18 mouse cellular contexts compared by ENCODE assay signal in genomic region chr8:128476206-128476605, GRCm38 (mm10).
A peak's percentile ranks its signal among the peaks of the same experiment; 100 is the strongest.
DNase-seq lines count a peak whose midpoint lies in the region; ATAC-seq and TF ChIP-seq lines count a peak whose summit lies in the region.
"Had no signal": no experiment of that assay in that cellular context is flagged by ENCODE, and none has a peak within 500 bp of the region (broad histone marks: within the 10 kb centered on the region; RNA-seq: fewer than 3 reads in every experiment).

No protein-coding gene starts in this region.

- no peaks in the 10 kb centered on the region for H3K9me3 ChIP-seq in neural tube, embryonic 15.5 days (replicated peaks)
- H3K9me3 ChIP-seq: limb, embryonic 10.5 days had no signal

- no peak overlapping the region for H3K4me3 ChIP-seq in cerebellum, adult 2 months (replicated peaks; ENCODE audit: insufficient read depth, low read depth, low read length)
- no peak overlapping the region for H3K4me3 ChIP-seq in layer of hippocampus, adult 2 months
- no peak overlapping the region for H3K4me3 ChIP-seq in neural tube, embryonic 15.5 days (replicated peaks)
- H3K4me3 ChIP-seq: limb, embryonic 10.5 days had no signal

- no peak for ATAC-seq in neural tube, embryonic 15.5 days (ENCODE audit: low FRiP score)
- ATAC-seq: activated CD4-positive, CD25-positive, alpha-beta regulatory T cell, adult 4 months; inflammation-experienced regulatory T-cells, adult 6 months; lung, postnatal 0 days had no signal

- H3K9ac ChIP-seq in neural tube, embryonic 15.5 days (replicated peaks), result no peak overlapping the region
- H3K9ac ChIP-seq: liver, embryonic 14.5 days had no signal

- DNase-seq in cerebellum, postnatal 10 days, result peak; percentile 53 to 66
- no peak for DNase-seq in cerebellum, adult 2 months
- DNase-seq in layer of hippocampus, adult 2 months (ENCODE audit: low spot score in 2 of 2), result peak in 1 of 2 experiments; percentile 46
- DNase-seq in layer of hippocampus, adult 9-11 months, result no peak
- no peak for DNase-seq in neural tube, embryonic 10.5 days (ENCODE audit: extremely low spot score, low spot score)
- DNase-seq in brain, embryonic 14.5 days (ENCODE audit: low read depth), result peak; percentile 60
- DNase-seq in frontal cortex, postnatal 36 days (ENCODE audit: low spot score in 2 of 2), result no peak
- DNase-seq: cerebellum, adult 9-11 months; kidney, adult 9 months; kidney, postnatal 4 days; thymus, postnatal 14 days had no signal

- H3K27me3 ChIP-seq in cerebellum, adult 2 months (ENCODE audit: control insufficient read depth, insufficient read depth, low read length), result no peaks in the 10 kb centered on the region
- no peaks in the 10 kb centered on the region for H3K27me3 ChIP-seq in neural tube, embryonic 15.5 days (replicated peaks)

- 26% methylated on average over 1 of the region's 1 CpGs for WGBS in cerebellum, adult 2 months
- WGBS in neural tube, embryonic 15.5 days, result 41% methylated on average over 1 of the region's 1 CpGs

- no peak overlapping the region for H3K4me2 ChIP-seq in neural tube, embryonic 15.5 days
- H3K4me2 ChIP-seq: heart, embryonic 11.5 days had no signal

- H3K4me1 ChIP-seq in cerebellum, adult 2 months (ENCODE audit: control insufficient read depth, insufficient read depth, low read length), result no peaks in the 10 kb centered on the region
- 0 out of 2 replicates have a peak, but pooled peaks cover 4% of the 10 kb centered on the region for H3K4me1 ChIP-seq in neural tube, embryonic 15.5 days

- no peak overlapping the region for H3K27ac ChIP-seq in cerebellum, adult 2 months (ENCODE audit: insufficient read depth, low read length)
- 0 out of 2 replicates have a peak overlapping the region, but pooled peaks have one; percentile 15 for H3K27ac ChIP-seq in layer of hippocampus, adult 2 months
- H3K27ac ChIP-seq in neural tube, embryonic 15.5 days (replicated peaks), result peak overlapping the region; percentile 38
- H3K27ac ChIP-seq: limb, embryonic 10.5 days; liver, embryonic 14.5 days had no signal

- peaks cover 27% of the 10 kb centered on the region for H3K36me3 ChIP-seq in neural tube, embryonic 15.5 days

- TF ChIP-seq POLR2A in cerebellum, adult 2 months (IDR thresholded peaks at IDR 0.05; ENCODE audit: borderline replicate concordance, insufficient read depth, low read length), result no peak
- TF ChIP-seq POLR2A in brain, embryonic 14.5 days (IDR thresholded peaks at IDR 0.05; ENCODE audit: borderline replicate concordance, extremely low read depth, insufficient read depth, insufficient read length, poor library complexity, severe bottlenecking), result no peak

- TF ChIP-seq CTCF in cerebellum, adult 2 months (IDR thresholded peaks at IDR 0.05; ENCODE audit: borderline replicate concordance, insufficient read depth, low read depth, low read length), result no peak
- no peak for TF ChIP-seq CTCF in layer of hippocampus, adult 2 months (conservative IDR thresholded peaks at IDR 0.05)
- TF ChIP-seq CTCF in brain, embryonic 14.5 days (IDR thresholded peaks at IDR 0.05; ENCODE audit: borderline replicate concordance, extremely low read depth, insufficient read depth, insufficient read length), result no peak

Comparison
In these comparisons a context has a peak if more than half of its experiments do, and no peak if none do; other contexts are left out.
1. DNase-seq: peak in cerebellum, postnatal 10 days (2 of 2) and brain, embryonic 14.5 days (single experiment); none in cerebellum, adult 2 months (0 of 2), layer of hippocampus, adult 9-11 months (single experiment), neural tube, embryonic 10.5 days (single experiment) and frontal cortex, postnatal 36 days (0 of 2).